Mouse (Mus musculus) ES-Bruce4 (cell line): ENCODE results near the gene Gm960. TPM values are rescaled to one million over a fixed set of nuclear protein-coding genes. Genes with fewer than 3 reads are reported as not detected.

Source experiments
- H3K27ac ChIP-seq: 2 replicates; pipeline ENCODE4 v1.5.1; 2012; ENCODE audit warnings: low read length, inconsistent platforms; ENCODE audit not compliant: insufficient read depth
- H3K27me3 ChIP-seq: 2 replicates; pipeline ENCODE4 v1.6.1; 2012; ENCODE audit warnings: mild to moderate bottlenecking, low read length, inconsistent platforms; ENCODE audit not compliant: control insufficient read depth, poor library complexity, insufficient read depth, severe bottlenecking
- H3K36me3 ChIP-seq: 2 replicates; pipeline ENCODE4 v1.6.1; 2012; ENCODE audit warnings: inconsistent platforms, mild to moderate bottlenecking, low read length, moderate library complexity; ENCODE audit not compliant: control insufficient read depth, poor library complexity, insufficient read depth, severe bottlenecking
- H3K4me1 ChIP-seq: one replicate; pipeline ENCODE4 v1.8.1; 2011; ENCODE audit warnings: low read length; ENCODE audit not compliant: control insufficient read depth, insufficient read depth
- H3K4me3 ChIP-seq: 2 replicates; pipeline ENCODE4 v1.5.1; 2011; ENCODE audit warnings: low read depth, mild to moderate bottlenecking, low read length
- H3K9ac ChIP-seq: 2 replicates; pipeline ENCODE4 v1.6.1; 2012; ENCODE audit warnings: low read depth, mild to moderate bottlenecking, inconsistent platforms; ENCODE audit not compliant: poor library complexity, severe bottlenecking
- H3K9me3 ChIP-seq: replicated peaks from 2 replicates; pipeline ENCODE4 v1.6.1; 2012; ENCODE audit warnings: mild to moderate bottlenecking, low read length, inconsistent platforms; ENCODE audit not compliant: control insufficient read depth, poor library complexity, insufficient read depth, severe bottlenecking
- CTCF ChIP-seq: IDR thresholded peaks from one replicate; pipeline ENCODE4 v1.8.1; 2011; ENCODE audit warnings: low read depth, low read length
- EP300 ChIP-seq: IDR thresholded peaks from 2 replicates; pipeline ENCODE4 v1.6.1; 2011; ENCODE audit warnings: low read depth, low read length; ENCODE audit not compliant: insufficient read depth
- POLR2A ChIP-seq: IDR thresholded peaks from one replicate; pipeline ENCODE4 v1.8.1; 2011; ENCODE audit warnings: low read length; ENCODE audit not compliant: insufficient read depth
- polyA plus RNA-seq: library from polyadenylated mRNA; stranded (reverse); fragments of >200 nt; gene quantifications from 2 replicates; pipeline ENCODE4 v1.2.4, GENCODE M21; 2011; ENCODE audit warnings: low read depth; ENCODE audit not compliant: missing spikeins, insufficient read depth, insufficient read length

Gene Gm960
- polyA plus RNA-seq, 1 experiment: 0.87 TPM

- no peaks in the 10 kb centered on the region for H3K9me3 ChIP-seq
- no peak for TF ChIP-seq EP300
- TF ChIP-seq POLR2A: no peak
- no peak for TF ChIP-seq CTCF
- no peaks in the 10 kb centered on the region for H3K27me3 ChIP-seq
- H3K4me1 ChIP-seq: no peaks in the 10 kb centered on the region
- no peak overlapping the region for H3K9ac ChIP-seq
- H3K36me3 ChIP-seq: no peaks in the 10 kb centered on the region
- H3K4me3 ChIP-seq: no peak overlapping the region
- H3K27ac ChIP-seq: no peak overlapping the region
Observed at GRCm38 (mm10) chr19:4607406-4607805, 91.1 kb downstream of the Gm960 start.

GRCm38 (mm10) chr19:4605654-4606053, 92.8 kb downstream of the Gm960 start:
- H3K4me3 ChIP-seq: no peak overlapping the region
- H3K9me3 ChIP-seq: no peaks in the 10 kb centered on the region
- no peaks in the 10 kb centered on the region for H3K36me3 ChIP-seq
- H3K9ac ChIP-seq: no peak overlapping the region
- TF ChIP-seq POLR2A (no peak), CTCF (no peak), EP300 (no peak)
- no peaks in the 10 kb centered on the region for H3K4me1 ChIP-seq
- H3K27me3 ChIP-seq: no peaks in the 10 kb centered on the region
- H3K27ac ChIP-seq: no peak overlapping the region

- no peak overlapping the region for H3K27ac ChIP-seq
- no peak overlapping the region for H3K4me3 ChIP-seq
- no peak overlapping the region for H3K9ac ChIP-seq
Observed at GRCm38 (mm10) chr19:4603801-4604723, 94.4 kb downstream of the Gm960 start.

GRCm38 (mm10) chr19:4602459-4602858, 96.0 kb downstream of the Gm960 start:
- Histone ChIP-seq H3K27ac (no peak overlapping the region), H3K27me3 (no peaks in the 10 kb centered on the region), H3K36me3 (no peaks in the 10 kb centered on the region), H3K4me1 (no peaks in the 10 kb centered on the region), H3K4me3 (no peak overlapping the region), H3K9ac (no peak overlapping the region), H3K9me3 (no peaks in the 10 kb centered on the region)
- no peak for TF ChIP-seq CTCF
- no peak for TF ChIP-seq POLR2A
- TF ChIP-seq EP300: no peak

More at GRCm38 (mm10) chr19:4603801-4604723, 94.4 kb downstream of the Gm960 start:
- Histone ChIP-seq H3K27me3 (no peaks in the 10 kb centered on the region), H3K4me1 (no peaks in the 10 kb centered on the region), H3K9me3 (no peaks in the 10 kb centered on the region), H3K36me3 (no peaks in the 10 kb centered on the region)
- no peak for TF ChIP-seq EP300
- TF ChIP-seq POLR2A: no peak
- peak; percentile 56 for TF ChIP-seq CTCF

GRCm38 (mm10) chr19:4596071-4596470, 102.4 kb downstream of the Gm960 start:
- TF ChIP-seq CTCF (no peak), POLR2A (no peak), EP300 (no peak)
- Histone ChIP-seq H3K36me3 (no peaks in the 10 kb centered on the region), H3K9me3 (no peaks in the 10 kb centered on the region), H3K27me3 (no peaks in the 10 kb centered on the region), H3K4me3 (no peak overlapping the region), H3K27ac (no peak overlapping the region), H3K4me1 (no peaks in the 10 kb centered on the region), H3K9ac (no peak overlapping the region)

GRCm38 (mm10) chr19:4593792-4594522, 104.5 kb downstream of the Gm960 start:
- TF ChIP-seq CTCF: no peak
- TF ChIP-seq EP300: no peak
- TF ChIP-seq POLR2A: no peak
- Histone ChIP-seq H3K9me3 (no peaks in the 10 kb centered on the region), H3K4me1 (no peaks in the 10 kb centered on the region), H3K36me3 (no peaks in the 10 kb centered on the region), H3K4me3 (no peak overlapping the region), H3K27ac (no peak overlapping the region), H3K27me3 (no peaks in the 10 kb centered on the region), H3K9ac (no peak overlapping the region)
